Mouse (Mus musculus) bone marrow, adult 2 months (tissue): Measurements from ENCODE around the gene Cd47.

ENCODE experiments used
- CTCF ChIP-seq: fragments of 200-500 bp; IDR thresholded peaks from 2 replicates; pipeline ENCODE4 v1.5.1; 2011; ENCODE audit warnings: low read length, control low read depth; ENCODE audit not compliant: control insufficient read depth, insufficient read depth
- POLR2A ChIP-seq: fragments of 200-500 bp; IDR thresholded peaks from 2 replicates; pipeline ENCODE4 v1.6.1; 2011; ENCODE audit warnings: low read depth, mild to moderate bottlenecking, control low read depth, low read length, borderline replicate concordance; ENCODE audit not compliant: control insufficient read depth

DNA sequence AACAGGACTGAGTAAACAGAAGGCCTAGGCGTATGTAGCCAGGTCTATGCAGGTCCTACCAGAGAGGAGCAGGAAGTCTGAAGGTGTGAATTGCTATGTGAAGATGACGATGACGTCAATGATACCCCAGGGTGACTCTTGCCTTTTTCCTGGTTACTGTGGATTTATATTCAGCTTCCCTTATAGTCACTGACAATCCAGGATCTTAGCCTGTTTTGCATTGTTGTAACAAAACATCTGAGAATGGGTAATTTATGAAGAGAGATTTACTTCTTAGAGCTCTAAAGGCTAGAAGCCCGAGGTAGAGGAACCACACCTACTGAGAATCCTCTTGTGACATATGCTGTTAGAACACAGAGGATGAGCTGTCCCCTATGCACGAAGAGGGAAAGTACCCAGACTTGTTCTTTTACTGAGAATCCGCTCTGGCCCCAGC is 135.7 kb downstream of the Cd47 start:
- TF ChIP-seq CTCF (no peak), POLR2A (no peak)
